ENCODE assay signal across 8 mouse cellular contexts in the genomic region with DNA sequence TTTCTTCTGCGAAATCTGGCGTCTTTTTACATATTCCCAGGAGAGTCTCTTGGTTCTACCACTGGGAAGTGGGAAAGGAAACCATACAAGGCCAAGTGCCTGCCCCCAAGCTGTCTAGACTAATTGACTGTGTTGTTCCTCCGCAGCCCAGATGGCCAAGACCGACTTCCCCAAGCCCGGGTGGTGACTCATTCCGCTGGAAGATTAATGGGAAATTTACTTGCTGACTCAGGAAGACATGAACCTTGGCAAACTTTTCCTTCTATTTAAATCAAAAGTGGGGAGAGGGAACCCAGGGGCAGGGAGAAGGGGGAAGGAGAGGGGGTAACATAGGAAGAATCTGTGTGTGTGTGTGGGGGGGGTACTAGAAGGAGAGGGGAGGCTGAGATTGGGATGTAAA. TPM values are rescaled to one million over a fixed set of nuclear protein-coding genes. Genes with fewer than 3 reads are reported as not detected.
A peak's percentile ranks its signal among the peaks of the same experiment; 100 is the strongest.
DNase-seq lines count a peak whose midpoint lies in the region; ATAC-seq and TF ChIP-seq lines count a peak whose summit lies in the region.

No protein-coding gene starts in this region.

- no peak overlapping the region for H3K27ac ChIP-seq in midbrain, embryonic 14.5 days (replicated peaks; ENCODE audit: low read depth, low read length)
- no peak overlapping the region for H3K27ac ChIP-seq in midbrain, embryonic 10.5 days (replicated peaks)
- H3K27ac ChIP-seq in heart, embryonic 12.5 days (ENCODE audit: poor library complexity, severe bottlenecking), result no peak overlapping the region
- H3K27ac ChIP-seq in kidney, postnatal 0 days, result peak overlapping the region; percentile 42; the same call in 1 of the 2 replicates
- H3K27ac ChIP-seq in lung, postnatal 0 days (ENCODE audit: low read length), result no peak overlapping the region

- no peak overlapping the region for H3K4me2 ChIP-seq in midbrain, embryonic 14.5 days (ENCODE audit: low read length)
- no peak overlapping the region for H3K4me2 ChIP-seq in heart, embryonic 12.5 days
- peak overlapping the region; percentile 22; the same call in 1 of the 2 replicates for H3K4me2 ChIP-seq in kidney, postnatal 0 days (ENCODE audit: low read length)
- H3K4me2 ChIP-seq in lung, postnatal 0 days (replicated peaks; ENCODE audit: low read depth, low read length), result no peak overlapping the region

- H3K9ac ChIP-seq in midbrain, embryonic 14.5 days (replicated peaks; ENCODE audit: low read length), result no peak overlapping the region
- H3K9ac ChIP-seq in heart, embryonic 12.5 days, result no peak overlapping the region
- H3K9ac ChIP-seq in kidney, postnatal 0 days (ENCODE audit: low read depth, low read length), result no peak overlapping the region
- no peak overlapping the region for H3K9ac ChIP-seq in lung, postnatal 0 days (replicated peaks; ENCODE audit: low read depth)

- TF ChIP-seq CTCF in kidney, postnatal 0 days (IDR thresholded peaks at IDR 0.05; ENCODE audit: low read depth), result no peak
- no peak for TF ChIP-seq CTCF in lung, postnatal 0 days (IDR thresholded peaks at IDR 0.05)

- no peaks in the 10 kb centered on the region for H3K4me1 ChIP-seq in midbrain, embryonic 14.5 days (ENCODE audit: control insufficient read depth, insufficient read depth, low read length)
- no peaks in the 10 kb centered on the region for H3K4me1 ChIP-seq in midbrain, embryonic 10.5 days
- peaks cover 17% of the 10 kb centered on the region for H3K4me1 ChIP-seq in heart, embryonic 12.5 days (replicated peaks)
- H3K4me1 ChIP-seq in kidney, postnatal 0 days (replicated peaks; ENCODE audit: insufficient read depth, low read length), result peaks cover 6% of the 10 kb centered on the region; the same call in 1 of the 2 replicates
- H3K4me1 ChIP-seq in lung, postnatal 0 days (ENCODE audit: insufficient read depth, low read depth, low read length), result no peaks in the 10 kb centered on the region

- WGBS in midbrain, embryonic 14.5 days, result 48% methylated on average over 6 of the region's 6 CpGs
- WGBS in midbrain, embryonic 10.5 days, result 68% methylated on average over 6 of the region's 6 CpGs
- 15% methylated on average over 6 of the region's 6 CpGs for WGBS in heart, embryonic 12.5 days
- WGBS in kidney, postnatal 0 days, result 5% methylated on average over 6 of the region's 6 CpGs
- WGBS in lung, postnatal 0 days, result 21% methylated on average over 6 of the region's 6 CpGs

- no peak for ATAC-seq in midbrain, embryonic 14.5 days (ENCODE audit: low FRiP score, low TSS enrichment)
- peak; percentile 79 for ATAC-seq in heart, embryonic 12.5 days (ENCODE audit: insufficient number of reproducible peaks, low FRiP score)
- ATAC-seq in kidney, postnatal 0 days (replicated peaks; ENCODE audit: low FRiP score, low read depth), result peak; percentile 82
- peak; percentile 93 for ATAC-seq in lung, postnatal 0 days

- DNase-seq in midbrain, embryonic 14.5 days, result peak; percentile 44
- no peak for DNase-seq in midbrain, embryonic 10.5 days (ENCODE audit: low spot score)
- DNase-seq in embryo, embryonic 11 days, result peak; percentile 84
- DNase-seq in kidney, postnatal 0 days (ENCODE audit: low spot score), result peak; percentile 98
- DNase-seq in lung, postnatal 0 days (ENCODE audit: low spot score), result peak; percentile 86
- DNase-seq in skeletal muscle tissue, adult 2 months (ENCODE audit: low read depth, low spot score), result peak; percentile 71
- DNase-seq in thymus, adult 18-20 months, result no peak

- no peak overlapping the region for H3K4me3 ChIP-seq in midbrain, embryonic 14.5 days (replicated peaks; ENCODE audit: low read depth, low read length)
- no peak overlapping the region for H3K4me3 ChIP-seq in midbrain, embryonic 10.5 days
- H3K4me3 ChIP-seq in heart, embryonic 12.5 days, result no peak overlapping the region
- no peak overlapping the region for H3K4me3 ChIP-seq in kidney, postnatal 0 days (replicated peaks; ENCODE audit: low read depth, low read length)
- H3K4me3 ChIP-seq in lung, postnatal 0 days (ENCODE audit: low read depth, low read length), result no peak overlapping the region

- no peaks in the 10 kb centered on the region for H3K9me3 ChIP-seq in midbrain, embryonic 14.5 days (ENCODE audit: control insufficient read depth, low read length)
- no peaks in the 10 kb centered on the region for H3K9me3 ChIP-seq in midbrain, embryonic 10.5 days (replicated peaks)
- no peaks in the 10 kb centered on the region for H3K9me3 ChIP-seq in heart, embryonic 12.5 days (replicated peaks)
- H3K9me3 ChIP-seq in kidney, postnatal 0 days (replicated peaks; ENCODE audit: low read length), result no peaks in the 10 kb centered on the region
- no peaks in the 10 kb centered on the region for H3K9me3 ChIP-seq in lung, postnatal 0 days (ENCODE audit: low read length)

- no peaks in the 10 kb centered on the region for H3K27me3 ChIP-seq in midbrain, embryonic 14.5 days (ENCODE audit: control insufficient read depth, insufficient read depth, low read length)
- no peaks in the 10 kb centered on the region for H3K27me3 ChIP-seq in midbrain, embryonic 10.5 days (ENCODE audit: low read depth, poor library complexity, severe bottlenecking)
- no peaks in the 10 kb centered on the region for H3K27me3 ChIP-seq in heart, embryonic 12.5 days (replicated peaks)
- H3K27me3 ChIP-seq in kidney, postnatal 0 days (ENCODE audit: insufficient read depth, low read length), result no peaks in the 10 kb centered on the region
- no peaks in the 10 kb centered on the region for H3K27me3 ChIP-seq in lung, postnatal 0 days (replicated peaks; ENCODE audit: insufficient read depth, low read length)

- TF ChIP-seq EP300 in lung, postnatal 0 days (IDR thresholded peaks at IDR 0.05), result peak; percentile 44; the same call in 1 of the 2 replicates

- no peaks in the 10 kb centered on the region for H3K36me3 ChIP-seq in midbrain, embryonic 14.5 days (ENCODE audit: control insufficient read depth, insufficient read depth, low read length)
- H3K36me3 ChIP-seq in midbrain, embryonic 10.5 days, result no peaks in the 10 kb centered on the region
- no peaks in the 10 kb centered on the region for H3K36me3 ChIP-seq in heart, embryonic 12.5 days
- H3K36me3 ChIP-seq in kidney, postnatal 0 days (ENCODE audit: insufficient read depth, low read length), result no peaks in the 10 kb centered on the region
- H3K36me3 ChIP-seq in lung, postnatal 0 days (ENCODE audit: insufficient read depth, low read length), result no peaks in the 10 kb centered on the region

RNA-seq across cellular contexts. Expression of a gene that starts 9.4 kb away (rescaled TPM):
- polyA plus RNA-seq in midbrain, embryonic 14.5 days (2014; fragmentation: Nextera tagmentation; extraction: Ambion mirVana), result 21.8 and 27.5 TPM in 2 replicates
- 28.8 and 29.2 TPM in 2 replicates for polyA plus RNA-seq in midbrain, embryonic 10.5 days (2016; fragmentation: Nextera tagmentation; extraction: Ambion mirVana)
- 95.0 and 108 TPM in 2 replicates for polyA plus RNA-seq in heart, embryonic 12.5 days (2016; fragmentation: Nextera tagmentation; extraction: Ambion mirVana)
- 164 and 165 TPM in 2 replicates for polyA plus RNA-seq in kidney, postnatal 0 days (2015; fragmentation: Nextera tagmentation; extraction: Ambion mirVana)
- 90.8 and 94.5 TPM in 2 replicates for polyA plus RNA-seq in lung, postnatal 0 days (2015; fragmentation: Nextera tagmentation; extraction: Ambion mirVana)

Comparison
In these comparisons a context has a peak if more than half of its experiments do, and no peak if none do; other contexts are left out.
1. DNase-seq: peak in midbrain, embryonic 14.5 days (single experiment), embryo, embryonic 11 days (single experiment), kidney, postnatal 0 days (single experiment), lung, postnatal 0 days (single experiment) and skeletal muscle tissue, adult 2 months (single experiment); none in midbrain, embryonic 10.5 days (single experiment) and thymus, adult 18-20 months (0 of 2).